Mouse (Mus musculus): Measurements from ENCODE around the gene Utp4.

DNA sequence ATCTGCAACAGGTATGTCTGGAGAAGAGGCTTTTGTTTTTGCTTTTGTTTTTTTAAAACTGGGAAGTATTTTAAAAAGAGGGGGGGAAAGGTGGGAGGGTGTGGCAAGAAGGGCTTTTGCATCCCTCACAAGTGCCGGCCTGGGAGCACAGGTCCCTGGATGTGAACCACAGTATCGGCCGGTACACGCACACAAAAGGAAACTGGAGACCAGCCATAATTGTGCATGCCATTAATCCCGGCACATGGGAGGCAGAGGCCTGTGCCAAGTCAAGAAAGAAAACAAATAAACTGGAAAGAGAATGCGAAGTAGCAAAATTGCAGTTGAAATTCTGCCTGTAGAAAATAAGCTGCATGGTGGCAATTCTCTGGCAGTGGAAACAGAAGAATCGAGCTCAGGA is 14.9 kb downstream of the Utp4 start:
- TF ChIP-seq GATA1 (IDR thresholded peaks at IDR 0.05; ENCODE audit: borderline replicate concordance, low read length) (no peak), CTCF (IDR thresholded peaks at IDR 0.05; ENCODE audit: low read depth, low read length) (no peak), POLR2AphosphoS5 (IDR thresholded peaks at IDR 0.05; ENCODE audit: insufficient replicate concordance, low read depth, low read length) (no peak)

All from G1E (cell line).